Mouse (Mus musculus): ENCODE measurements around the gene Hif3a.

- TF ChIP-seq POLR2A (IDR thresholded peaks at IDR 0.05; ENCODE audit: insufficient read depth, low read length) (no peak), CTCF (IDR thresholded peaks at IDR 0.05; ENCODE audit: low read depth, low read length) (no peak)
Measured at GRCm38 (mm10) chr7:17065620-17066019, 3.4 kb upstream of the Hif3a start.
